In genomic region chr15:102527936-102528335, GRCm38 (mm10) we compare ENCODE assay signal across 10 mouse cellular contexts. TPM values are rescaled to one million over a fixed set of nuclear protein-coding genes. Genes with fewer than 3 reads are reported as not detected.
DNase-seq lines count a peak whose midpoint lies in the region; TF ChIP-seq lines count a peak whose summit lies in the region.
"Had no signal": no experiment of that assay in that cellular context is flagged by ENCODE, and none has a peak within 500 bp of the region (broad histone marks: within the 10 kb centered on the region; RNA-seq: fewer than 3 reads in every experiment).

No protein-coding gene starts in this region.

- H3K9me3 ChIP-seq in heart, embryonic 10.5 days: no peaks in the 10 kb centered on the region
- H3K9me3 ChIP-seq: embryonic facial prominence, embryonic 12.5 days had no signal

- peak; percentile 58 for TF ChIP-seq CTCF in kidney, adult 2 months (conservative IDR thresholded peaks at IDR 0.05; ENCODE audit: insufficient read depth, insufficient read length, low read depth, low read length)
- no peak for TF ChIP-seq CTCF in thymus, adult 2 months (IDR thresholded peaks at IDR 0.05; ENCODE audit: borderline replicate concordance, control insufficient read depth, extremely low read depth, insufficient read depth, low read length, poor library complexity)

- no peaks in the 10 kb centered on the region for H3K4me1 ChIP-seq in kidney, adult 2 months (ENCODE audit: control insufficient read depth, insufficient read depth, low read length)
- peaks cover 13% of the 10 kb centered on the region for H3K4me1 ChIP-seq in thymus, adult 2 months (replicated peaks; ENCODE audit: control insufficient read depth, insufficient read depth, low read length)
- 0 out of 2 replicates have a peak, but pooled peaks cover 2% of the 10 kb centered on the region for H3K4me1 ChIP-seq in heart, embryonic 10.5 days
- H3K4me1 ChIP-seq: embryonic facial prominence, embryonic 12.5 days had no signal

- H3K36me3 ChIP-seq in kidney, adult 2 months (ENCODE audit: control insufficient read depth, insufficient read depth, low read length): peaks cover 4% of the 10 kb centered on the region
- peaks cover 31% of the 10 kb centered on the region for H3K36me3 ChIP-seq in thymus, adult 2 months (ENCODE audit: control insufficient read depth, insufficient read depth, low read length)
- peaks cover 70% of the 10 kb centered on the region for H3K36me3 ChIP-seq in heart, embryonic 10.5 days

- H3K4me3 ChIP-seq in kidney, adult 2 months (ENCODE audit: insufficient read depth, low read depth, low read length): no peak overlapping the region
- H3K4me3 ChIP-seq in thymus, adult 2 months (ENCODE audit: control insufficient read depth, insufficient read depth, low read length): no peak overlapping the region
- H3K4me3 ChIP-seq in heart, embryonic 10.5 days: no peak overlapping the region
- H3K4me3 ChIP-seq: embryonic facial prominence, embryonic 12.5 days; myocyte had no signal

- no peak for TF ChIP-seq POLR2A in kidney, adult 2 months (IDR thresholded peaks at IDR 0.05; ENCODE audit: low read depth, low read length)
- no peak for TF ChIP-seq POLR2A in thymus, adult 2 months (IDR thresholded peaks at IDR 0.05; ENCODE audit: control insufficient read depth, extremely low read depth, insufficient read depth, low read length, poor library complexity)

- DNase-seq in kidney, adult 2 months: no peak
- no peak for DNase-seq in kidney, adult 18-20 months
- DNase-seq in thymus, postnatal 0 days (ENCODE audit: low spot score): peak; percentile 32
- no peak for DNase-seq in thymus, adult 2 months
- DNase-seq in T-cell, adult 2 months (ENCODE audit: low spot score): peak; percentile 15
- DNase-seq in retina, postnatal 1 day: no peak
- DNase-seq in heart, embryonic 10.5 days (ENCODE audit: low spot score): no peak

- H3K27me3 ChIP-seq in kidney, adult 2 months (replicated peaks; ENCODE audit: control insufficient read depth, insufficient read depth, low read length): no peaks in the 10 kb centered on the region
- no peaks in the 10 kb centered on the region for H3K27me3 ChIP-seq in thymus, adult 2 months (ENCODE audit: control insufficient read depth, insufficient read depth, low read length)
- H3K27me3 ChIP-seq in heart, embryonic 10.5 days (ENCODE audit: insufficient read depth, poor library complexity, severe bottlenecking): no peaks in the 10 kb centered on the region
- H3K27me3 ChIP-seq: embryonic facial prominence, embryonic 12.5 days had no signal

- H3K27ac ChIP-seq in kidney, adult 2 months (ENCODE audit: insufficient read depth, low read depth, low read length): no peak overlapping the region
- H3K27ac ChIP-seq in thymus, adult 2 months (ENCODE audit: control insufficient read depth, insufficient read depth, low read length): no peak overlapping the region
- no peak overlapping the region for H3K27ac ChIP-seq in heart, embryonic 10.5 days
- H3K27ac ChIP-seq: embryonic facial prominence, embryonic 12.5 days had no signal

- WGBS in kidney, adult 2 months: 87% methylated on average over 3 of the region's 3 CpGs
- 88% methylated on average over 3 of the region's 3 CpGs for WGBS in thymus, adult 2 months
- WGBS in heart, embryonic 10.5 days: 70% methylated on average over 3 of the region's 3 CpGs

RNA-seq across cellular contexts. Expression of gene Npff, which starts 3.2 kb away (rescaled TPM):
- polyA plus RNA-seq in kidney, adult 2 months (2012; rRNA removed): 3.4 and 5.6 TPM in 2 replicates
- 2.1 and 3.9 TPM in 2 replicates for polyA plus RNA-seq in thymus, postnatal 0 days (2015; fragmentation: Nextera tagmentation; extraction: Ambion mirVana)
- polyA plus RNA-seq in thymus, adult 2 months (2012; rRNA removed): 10.8 and 11.7 TPM in 2 replicates
- polyA plus RNA-seq in heart, embryonic 10.5 days (2016; fragmentation: Nextera tagmentation; extraction: Ambion mirVana): 0.88 and 0.99 TPM in 2 replicates

RNA-seq across cellular contexts. Expression of gene Tarbp2, which starts 9.9 kb away (rescaled TPM):
- polyA plus RNA-seq in kidney, adult 2 months (2012; rRNA removed): 54.9 and 62.1 TPM in 2 replicates
- 65.5 and 66.3 TPM in 2 replicates for polyA plus RNA-seq in thymus, postnatal 0 days (2015; fragmentation: Nextera tagmentation; extraction: Ambion mirVana)
- 133 and 166 TPM in 2 replicates for polyA plus RNA-seq in thymus, adult 2 months (2012; rRNA removed)
- polyA plus RNA-seq in heart, embryonic 10.5 days (2016; fragmentation: Nextera tagmentation; extraction: Ambion mirVana): 127 and 140 TPM in 2 replicates

RNA-seq across cellular contexts. Expression of gene Map3k12, which starts 11.1 kb away (rescaled TPM):
- polyA plus RNA-seq in kidney, adult 2 months (2012; rRNA removed): 7.7 and 9.0 TPM in 2 replicates
- polyA plus RNA-seq in thymus, postnatal 0 days (2015; fragmentation: Nextera tagmentation; extraction: Ambion mirVana): 4.1 and 4.2 TPM in 2 replicates
- polyA plus RNA-seq in thymus, adult 2 months (2012; rRNA removed): 11.3 and 12.7 TPM in 2 replicates
- polyA plus RNA-seq in heart, embryonic 10.5 days (2016; fragmentation: Nextera tagmentation; extraction: Ambion mirVana): 17.9 and 19.7 TPM in 2 replicates

RNA-seq across cellular contexts. Expression of gene Gm10337, which starts 24.4 kb away (rescaled TPM):
- polyA plus RNA-seq in kidney, adult 2 months (2012; rRNA removed): not detected in 2 replicates
- 2.0 TPM in 1 of 2 replicates, not detected in the other for polyA plus RNA-seq in thymus, postnatal 0 days (2015; fragmentation: Nextera tagmentation; extraction: Ambion mirVana)
- not detected in 2 replicates for polyA plus RNA-seq in thymus, adult 2 months (2012; rRNA removed)
- not detected in 2 replicates for polyA plus RNA-seq in heart, embryonic 10.5 days (2016; fragmentation: Nextera tagmentation; extraction: Ambion mirVana)
- polyA plus RNA-seq: embryonic facial prominence, embryonic 12.5 days; lung, embryonic 16.5 days; myocyte had no signal

RNA-seq across cellular contexts. Expression of gene Pcbp2, which starts 57.6 kb away (rescaled TPM):
- 572 and 616 TPM in 2 replicates for polyA plus RNA-seq in kidney, adult 2 months (2012; rRNA removed)
- polyA plus RNA-seq in thymus, postnatal 0 days (2015; fragmentation: Nextera tagmentation; extraction: Ambion mirVana): 263 and 265 TPM in 2 replicates
- polyA plus RNA-seq in thymus, adult 2 months (2012; rRNA removed): 846 and 935 TPM in 2 replicates
- 143 and 183 TPM in 2 replicates for polyA plus RNA-seq in heart, embryonic 10.5 days (2016; fragmentation: Nextera tagmentation; extraction: Ambion mirVana)

Comparison
In these comparisons a context has a peak if more than half of its experiments do, and no peak if none do; other contexts are left out.
1. DNase-seq: peak in thymus, postnatal 0 days (single experiment) and T-cell, adult 2 months (single experiment); none in kidney, adult 2 months (single experiment), kidney, adult 18-20 months (single experiment), thymus, adult 2 months (single experiment), retina, postnatal 1 day (single experiment) and heart, embryonic 10.5 days (single experiment).